Mouse (Mus musculus): ENCODE measurements around the gene St5.

The St5 gene

GRCm38 (mm10) chr7:109566841-109567768, 136.3 kb downstream of the St5 start:
- DNase-seq (ENCODE audit: low read depth): no peak

- DNase-seq (ENCODE audit: low read depth): no peak
Observed at GRCm38 (mm10) chr7:109566327-109566726, 137.1 kb downstream of the St5 start.

GRCm38 (mm10) chr7:109563775-109564362, 139.5 kb downstream of the St5 start:
- no peak for DNase-seq (ENCODE audit: low read depth)

- DNase-seq (ENCODE audit: low read depth): peak; percentile 7
Observed at GRCm38 (mm10) chr7:109562676-109563075, 140.7 kb downstream of the St5 start.

GRCm38 (mm10) chr7:109562154-109562599, 141.2 kb downstream of the St5 start:
- DNase-seq (ENCODE audit: low read depth): peak; percentile 14

GRCm38 (mm10) chr7:109561466-109562153, 141.8 kb downstream of the St5 start:
- no peak for DNase-seq (ENCODE audit: low read depth)

- no peak for DNase-seq (ENCODE audit: low read depth)
Observed at GRCm38 (mm10) chr7:109559536-109559935, 143.9 kb downstream of the St5 start.

- DNase-seq (ENCODE audit: low read depth): no peak
Observed at GRCm38 (mm10) chr7:109546726-109547125, 156.7 kb downstream of the St5 start.

GRCm38 (mm10) chr7:109546186-109546585, 157.2 kb downstream of the St5 start:
- no peak for DNase-seq (ENCODE audit: low read depth)

- no peak for DNase-seq (ENCODE audit: low read depth)
Observed at GRCm38 (mm10) chr7:109545255-109545993, 158.0 kb downstream of the St5 start.

GRCm38 (mm10) chr7:109544792-109545191, 158.6 kb downstream of the St5 start:
- no peak for DNase-seq (ENCODE audit: low read depth)

GRCm38 (mm10) chr7:109542364-109542628, 161.1 kb downstream of the St5 start:
- DNase-seq (ENCODE audit: low read depth): no peak

- no peak for DNase-seq (ENCODE audit: low read depth)
Observed at GRCm38 (mm10) chr7:109541609-109542363, 161.6 kb downstream of the St5 start.

- no peak for DNase-seq (ENCODE audit: low read depth)
Observed at GRCm38 (mm10) chr7:109540902-109541301, 162.5 kb downstream of the St5 start.

- no peak for DNase-seq (ENCODE audit: low read depth)
Observed at GRCm38 (mm10) chr7:109536451-109536946, 166.9 kb downstream of the St5 start.

GRCm38 (mm10) chr7:109534921-109535320, 168.5 kb downstream of the St5 start:
- DNase-seq (ENCODE audit: low read depth): no peak

- DNase-seq (ENCODE audit: low read depth): no peak
Observed at GRCm38 (mm10) chr7:109533888-109534287, 169.5 kb downstream of the St5 start.

- DNase-seq (ENCODE audit: low read depth): no peak
Observed at GRCm38 (mm10) chr7:109533129-109533528, 170.3 kb downstream of the St5 start.

GRCm38 (mm10) chr7:109532691-109533090, 170.7 kb downstream of the St5 start:
- DNase-seq (ENCODE audit: low read depth): no peak

GRCm38 (mm10) chr7:109531501-109531900, 171.9 kb downstream of the St5 start:
- no peak for DNase-seq (ENCODE audit: low read depth)

- no peak for DNase-seq (ENCODE audit: low read depth)
Observed at GRCm38 (mm10) chr7:109529741-109530140, 173.7 kb downstream of the St5 start.

Data from naive thymus-derived CD4-positive, alpha-beta T cell, adult 2 months (primary cell).